ENCODE assay signal across 8 mouse cellular contexts in genomic region chr8:84291688-84292087, GRCm38 (mm10). TPM values are rescaled to one million over a fixed set of nuclear protein-coding genes. Genes with fewer than 3 reads are reported as not detected.
DNase-seq lines count a peak whose midpoint lies in the region; ATAC-seq lines count a peak whose summit lies in the region.

No protein-coding gene starts in this region.

- H3K4me2 ChIP-seq in forebrain, embryonic 11.5 days (ENCODE audit: low read depth, low read length, severe bottlenecking), result no peak overlapping the region
- H3K4me2 ChIP-seq in forebrain, embryonic 12.5 days, result no peak overlapping the region
- no peak overlapping the region for H3K4me2 ChIP-seq in midbrain, embryonic 11.5 days
- no peak overlapping the region for H3K4me2 ChIP-seq in midbrain, embryonic 13.5 days (replicated peaks)

- no peak for ATAC-seq in forebrain, embryonic 11.5 days (replicated peaks; ENCODE audit: low FRiP score)
- no peak for ATAC-seq in forebrain, embryonic 12.5 days (ENCODE audit: low FRiP score)
- no peak for ATAC-seq in midbrain, embryonic 11.5 days (ENCODE audit: low FRiP score)
- ATAC-seq in midbrain, embryonic 13.5 days, result no peak

- peak; percentile 76 for DNase-seq in forebrain, embryonic 11.5 days (ENCODE audit: low spot score)
- peak; percentile 94 for DNase-seq in midbrain, embryonic 11.5 days (ENCODE audit: low spot score, missing footprints)
- peak; percentile 61 for DNase-seq in adrenal gland, postnatal 14 days
- peak; percentile 71 for DNase-seq in embryo, embryonic 10.5 days (ENCODE audit: low spot score)
- DNase-seq in left cerebral cortex, postnatal 10 days (ENCODE audit: extremely low spot score in 1 of 2, low spot score in 2 of 2), result peak; percentile 58
- DNase-seq in right cerebral cortex, adult 2 months (ENCODE audit: low spot score in 2 of 2), result peak; percentile 54 to 66

- no peaks in the 10 kb centered on the region for H3K9me3 ChIP-seq in forebrain, embryonic 11.5 days (ENCODE audit: control insufficient read depth, low read length)
- no peaks in the 10 kb centered on the region for H3K9me3 ChIP-seq in forebrain, embryonic 12.5 days
- no peaks in the 10 kb centered on the region for H3K9me3 ChIP-seq in midbrain, embryonic 11.5 days (ENCODE audit: control insufficient read depth, low read length)
- no peaks in the 10 kb centered on the region for H3K9me3 ChIP-seq in midbrain, embryonic 13.5 days

- no peaks in the 10 kb centered on the region for H3K27me3 ChIP-seq in forebrain, embryonic 11.5 days (ENCODE audit: control insufficient read depth, insufficient read depth, low read length)
- no peaks in the 10 kb centered on the region for H3K27me3 ChIP-seq in forebrain, embryonic 12.5 days
- H3K27me3 ChIP-seq in midbrain, embryonic 11.5 days (ENCODE audit: control insufficient read depth, insufficient read depth, low read length), result no peaks in the 10 kb centered on the region
- no peaks in the 10 kb centered on the region for H3K27me3 ChIP-seq in midbrain, embryonic 13.5 days

- no peaks in the 10 kb centered on the region for H3K36me3 ChIP-seq in forebrain, embryonic 11.5 days (ENCODE audit: control insufficient read depth, insufficient read depth, low read length)
- H3K36me3 ChIP-seq in forebrain, embryonic 12.5 days (replicated peaks), result no peaks in the 10 kb centered on the region
- no peaks in the 10 kb centered on the region for H3K36me3 ChIP-seq in midbrain, embryonic 11.5 days (ENCODE audit: control insufficient read depth, insufficient read depth, low read length)
- no peaks in the 10 kb centered on the region for H3K36me3 ChIP-seq in midbrain, embryonic 13.5 days

- intact Hi-C loops in left cerebral cortex, postnatal 10 days (cut with DNase I), result loop anchor here (1.0 kb wide), 1 partner anchor 66 kb away; no protein-coding TSS in a partner anchor

- no peak overlapping the region for H3K4me3 ChIP-seq in forebrain, embryonic 11.5 days (ENCODE audit: low read depth, low read length)
- H3K4me3 ChIP-seq in forebrain, embryonic 12.5 days (replicated peaks), result no peak overlapping the region
- H3K4me3 ChIP-seq in midbrain, embryonic 11.5 days (ENCODE audit: low read depth, low read length), result no peak overlapping the region
- H3K4me3 ChIP-seq in midbrain, embryonic 13.5 days (replicated peaks), result no peak overlapping the region

- no peak overlapping the region for H3K9ac ChIP-seq in forebrain, embryonic 11.5 days (ENCODE audit: low read length)
- no peak overlapping the region for H3K9ac ChIP-seq in forebrain, embryonic 12.5 days
- H3K9ac ChIP-seq in midbrain, embryonic 11.5 days (ENCODE audit: low read length), result no peak overlapping the region
- no peak overlapping the region for H3K9ac ChIP-seq in midbrain, embryonic 13.5 days (replicated peaks)

- no peaks in the 10 kb centered on the region for H3K4me1 ChIP-seq in forebrain, embryonic 11.5 days (replicated peaks; ENCODE audit: control insufficient read depth, insufficient read depth, low read length)
- no peaks in the 10 kb centered on the region for H3K4me1 ChIP-seq in forebrain, embryonic 12.5 days
- H3K4me1 ChIP-seq in midbrain, embryonic 11.5 days (ENCODE audit: control insufficient read depth, insufficient read depth, low read length), result no peaks in the 10 kb centered on the region
- H3K4me1 ChIP-seq in midbrain, embryonic 13.5 days (replicated peaks), result no peaks in the 10 kb centered on the region

- 22% methylated on average over 8 of the region's 8 CpGs for WGBS in forebrain, embryonic 11.5 days
- 26% methylated on average over 8 of the region's 8 CpGs for WGBS in forebrain, embryonic 12.5 days
- WGBS in midbrain, embryonic 11.5 days, result 23% methylated on average over 8 of the region's 8 CpGs
- WGBS in midbrain, embryonic 13.5 days, result 26% methylated on average over 8 of the region's 8 CpGs

- no peak overlapping the region for H3K27ac ChIP-seq in forebrain, embryonic 11.5 days (ENCODE audit: low read depth, low read length)
- no peak overlapping the region for H3K27ac ChIP-seq in forebrain, embryonic 12.5 days
- H3K27ac ChIP-seq in midbrain, embryonic 11.5 days (ENCODE audit: low read depth, low read length), result no peak overlapping the region
- no peak overlapping the region for H3K27ac ChIP-seq in midbrain, embryonic 13.5 days

RNA-seq across cellular contexts. Expression of gene Ccdc130, which starts 21.5 kb away (rescaled TPM):
- polyA plus RNA-seq in forebrain, embryonic 11.5 days (2014; fragmentation: Nextera tagmentation; extraction: Ambion mirVana), result 21.0 and 25.5 TPM in 2 replicates
- polyA plus RNA-seq in forebrain, embryonic 12.5 days (2016; fragmentation: Nextera tagmentation; extraction: Ambion mirVana), result 20.6 and 29.1 TPM in 2 replicates
- polyA plus RNA-seq in midbrain, embryonic 11.5 days (2014; fragmentation: Nextera tagmentation; extraction: Ambion mirVana), result 22.2 and 23.3 TPM in 2 replicates
- 22.3 and 24.0 TPM in 2 replicates for polyA plus RNA-seq in midbrain, embryonic 13.5 days (2015; fragmentation: Nextera tagmentation; extraction: Ambion mirVana)
- total RNA-seq in adrenal gland, postnatal 14 days (2021), result 17.5 and 22.0 TPM in 2 replicates
- total RNA-seq in left cerebral cortex, postnatal 10 days (2021), result 10 to 100 TPM; 24.1 to 27.1 TPM

RNA-seq across cellular contexts. Expression of gene Mri1, which starts 34.6 kb away (rescaled TPM):
- polyA plus RNA-seq in forebrain, embryonic 11.5 days (2014; fragmentation: Nextera tagmentation; extraction: Ambion mirVana), result 52.0 and 59.6 TPM in 2 replicates
- 49.1 and 60.1 TPM in 2 replicates for polyA plus RNA-seq in forebrain, embryonic 12.5 days (2016; fragmentation: Nextera tagmentation; extraction: Ambion mirVana)
- polyA plus RNA-seq in midbrain, embryonic 11.5 days (2014; fragmentation: Nextera tagmentation; extraction: Ambion mirVana), result 47.2 and 52.4 TPM in 2 replicates
- 49.7 and 57.5 TPM in 2 replicates for polyA plus RNA-seq in midbrain, embryonic 13.5 days (2015; fragmentation: Nextera tagmentation; extraction: Ambion mirVana)
- total RNA-seq in adrenal gland, postnatal 14 days (2021), result 25.0 and 35.5 TPM in 2 replicates
- 10 to 100 TPM; 21.8 to 22.3 TPM for total RNA-seq in left cerebral cortex, postnatal 10 days (2021)

RNA-seq across cellular contexts. Expression of gene D8Ertd738e, which starts 42.2 kb away (rescaled TPM):
- polyA plus RNA-seq in forebrain, embryonic 11.5 days (2014; fragmentation: Nextera tagmentation; extraction: Ambion mirVana), result 277 and 303 TPM in 2 replicates
- 267 and 271 TPM in 2 replicates for polyA plus RNA-seq in forebrain, embryonic 12.5 days (2016; fragmentation: Nextera tagmentation; extraction: Ambion mirVana)
- 281 and 304 TPM in 2 replicates for polyA plus RNA-seq in midbrain, embryonic 11.5 days (2014; fragmentation: Nextera tagmentation; extraction: Ambion mirVana)
- 261 and 273 TPM in 2 replicates for polyA plus RNA-seq in midbrain, embryonic 13.5 days (2015; fragmentation: Nextera tagmentation; extraction: Ambion mirVana)
- total RNA-seq in adrenal gland, postnatal 14 days (2021), result 251 and 255 TPM in 2 replicates
- total RNA-seq in left cerebral cortex, postnatal 10 days (2021), result 100 to 1,000 TPM; 130 to 136 TPM

RNA-seq across cellular contexts. Expression of gene Zswim4, which starts 54.8 kb away (rescaled TPM):
- 34.7 and 37.1 TPM in 2 replicates for polyA plus RNA-seq in forebrain, embryonic 11.5 days (2014; fragmentation: Nextera tagmentation; extraction: Ambion mirVana)
- 47.7 and 53.4 TPM in 2 replicates for polyA plus RNA-seq in forebrain, embryonic 12.5 days (2016; fragmentation: Nextera tagmentation; extraction: Ambion mirVana)
- 19.4 and 24.7 TPM in 2 replicates for polyA plus RNA-seq in midbrain, embryonic 11.5 days (2014; fragmentation: Nextera tagmentation; extraction: Ambion mirVana)
- polyA plus RNA-seq in midbrain, embryonic 13.5 days (2015; fragmentation: Nextera tagmentation; extraction: Ambion mirVana), result 44.9 and 47.4 TPM in 2 replicates
- 32.3 and 39.5 TPM in 2 replicates for total RNA-seq in adrenal gland, postnatal 14 days (2021)
- total RNA-seq in left cerebral cortex, postnatal 10 days (2021), result 10 to 100 TPM; 14.2 to 14.3 TPM
